Comparison of ENCODE assay signal across 9 mouse cellular contexts in genomic region chrX:164420518-164420917, GRCm38 (mm10). TPM values are rescaled to one million over a fixed set of nuclear protein-coding genes. Genes with fewer than 3 reads are reported as not detected.
DNase-seq lines count a peak whose midpoint lies in the region; ATAC-seq and TF ChIP-seq lines count a peak whose summit lies in the region.
"Had no signal": no experiment of that assay in that cellular context is flagged by ENCODE, and none has a peak within 500 bp of the region (broad histone marks: within the 10 kb centered on the region; RNA-seq: fewer than 3 reads in every experiment).

No protein-coding gene starts in this region.

- H3K9me3 ChIP-seq in lung, postnatal 0 days (ENCODE audit: low read length) = no peaks in the 10 kb centered on the region
- H3K9me3 ChIP-seq in forebrain, embryonic 12.5 days = no peaks in the 10 kb centered on the region
- no peaks in the 10 kb centered on the region for H3K9me3 ChIP-seq in limb, embryonic 13.5 days
- no peaks in the 10 kb centered on the region for H3K9me3 ChIP-seq in stomach, embryonic 14.5 days (ENCODE audit: control insufficient read depth, low read depth, low read length)

- H3K27ac ChIP-seq in lung, postnatal 0 days (ENCODE audit: low read length) = no peak overlapping the region
- H3K27ac ChIP-seq in forebrain, embryonic 12.5 days = no peak overlapping the region
- H3K27ac ChIP-seq in limb, embryonic 13.5 days = no peak overlapping the region
- no peak overlapping the region for H3K27ac ChIP-seq in stomach, embryonic 14.5 days (ENCODE audit: low read length)

- no peaks in the 10 kb centered on the region for H3K4me1 ChIP-seq in lung, postnatal 0 days (ENCODE audit: insufficient read depth, low read depth, low read length)
- peaks cover 9% of the 10 kb centered on the region for H3K4me1 ChIP-seq in forebrain, embryonic 12.5 days
- H3K4me1 ChIP-seq in limb, embryonic 13.5 days = peaks cover 6% of the 10 kb centered on the region
- H3K4me1 ChIP-seq in stomach, embryonic 14.5 days (ENCODE audit: control insufficient read depth, insufficient read depth, low read length) = no peaks in the 10 kb centered on the region

- no peaks in the 10 kb centered on the region for H3K27me3 ChIP-seq in lung, postnatal 0 days (replicated peaks; ENCODE audit: insufficient read depth, low read length)
- peaks cover 12% of the 10 kb centered on the region; the same call in 1 of the 2 replicates for H3K27me3 ChIP-seq in forebrain, embryonic 12.5 days
- peaks cover 33% of the 10 kb centered on the region for H3K27me3 ChIP-seq in limb, embryonic 13.5 days
- H3K27me3 ChIP-seq in stomach, embryonic 14.5 days (ENCODE audit: control insufficient read depth, insufficient read depth, low read length) = no peaks in the 10 kb centered on the region

- H3K4me3 ChIP-seq in lung, postnatal 0 days (ENCODE audit: low read depth, low read length) = peak overlapping the region; percentile 53
- peak overlapping the region; percentile 52 for H3K4me3 ChIP-seq in forebrain, embryonic 12.5 days (replicated peaks)
- H3K4me3 ChIP-seq in limb, embryonic 13.5 days = peak overlapping the region; percentile 56
- H3K4me3 ChIP-seq in stomach, embryonic 14.5 days (ENCODE audit: low read depth, low read length) = peak overlapping the region; percentile 47

- DNase-seq in lung, postnatal 0 days (ENCODE audit: low spot score) = no peak
- no peak for DNase-seq in lung, postnatal 4 days
- no peak for DNase-seq in T-cell, adult 2 months (ENCODE audit: low spot score)
- no peak for DNase-seq in frontal cortex, postnatal 10 days (ENCODE audit: low spot score in 2 of 2)
- DNase-seq in ovary, postnatal 10 days (ENCODE audit: low spot score) = no peak
- DNase-seq: gastrocnemius, postnatal 25 days had no signal

- peak overlapping the region; percentile 43 for H3K9ac ChIP-seq in lung, postnatal 0 days (replicated peaks; ENCODE audit: low read depth)
- H3K9ac ChIP-seq in forebrain, embryonic 12.5 days = peak overlapping the region; percentile 64; the same call in 1 of the 2 replicates
- H3K9ac ChIP-seq in limb, embryonic 13.5 days = peak overlapping the region; percentile 70
- H3K9ac ChIP-seq in stomach, embryonic 14.5 days (replicated peaks; ENCODE audit: low read depth, low read length) = peak overlapping the region; percentile 40; the same call in 1 of the 2 replicates

- H3K36me3 ChIP-seq in lung, postnatal 0 days (ENCODE audit: insufficient read depth, low read length) = no peaks in the 10 kb centered on the region
- H3K36me3 ChIP-seq in forebrain, embryonic 12.5 days (replicated peaks) = no peaks in the 10 kb centered on the region; the same call in 1 of the 2 replicates
- peaks cover 2% of the 10 kb centered on the region; the same call in 1 of the 2 replicates for H3K36me3 ChIP-seq in limb, embryonic 13.5 days
- H3K36me3 ChIP-seq in stomach, embryonic 14.5 days (ENCODE audit: control insufficient read depth, insufficient read depth, low read length) = no peaks in the 10 kb centered on the region

- ATAC-seq in lung, postnatal 0 days = no peak
- ATAC-seq in forebrain, embryonic 12.5 days (ENCODE audit: low FRiP score) = no peak
- ATAC-seq in limb, embryonic 13.5 days (ENCODE audit: low FRiP score, low read depth) = no peak
- no peak for ATAC-seq in stomach, embryonic 14.5 days (ENCODE audit: insufficient number of reproducible peaks, insufficient read depth, low FRiP score, low read depth)

- no peak for TF ChIP-seq CTCF in lung, postnatal 0 days (IDR thresholded peaks at IDR 0.05)

- WGBS in lung, postnatal 0 days = 32% methylated on average over 3 of the region's 3 CpGs
- WGBS in forebrain, embryonic 12.5 days = 50% methylated on average over 3 of the region's 3 CpGs
- 49% methylated on average over 3 of the region's 3 CpGs for WGBS in limb, embryonic 13.5 days
- WGBS in stomach, embryonic 14.5 days = 51% methylated on average over 3 of the region's 3 CpGs

- no peak for TF ChIP-seq EP300 in lung, postnatal 0 days (IDR thresholded peaks at IDR 0.05)

- H3K4me2 ChIP-seq in lung, postnatal 0 days (replicated peaks; ENCODE audit: low read depth, low read length) = peak overlapping the region; percentile 56
- peak overlapping the region; percentile 54 for H3K4me2 ChIP-seq in forebrain, embryonic 12.5 days
- peak overlapping the region; percentile 65 for H3K4me2 ChIP-seq in limb, embryonic 13.5 days (replicated peaks)
- H3K4me2 ChIP-seq in stomach, embryonic 14.5 days (replicated peaks; ENCODE audit: low read depth, low read length) = peak overlapping the region; percentile 49

RNA-seq across cellular contexts. Expression of gene Piga, which starts 0.9 kb away (rescaled TPM):
- polyA plus RNA-seq in lung, postnatal 0 days (2015; fragmentation: Nextera tagmentation; extraction: Ambion mirVana) = 6.1 and 7.0 TPM in 2 replicates
- 12.9 and 14.2 TPM in 2 replicates for polyA plus RNA-seq in forebrain, embryonic 12.5 days (2016; fragmentation: Nextera tagmentation; extraction: Ambion mirVana)
- 12.4 and 13.2 TPM in 2 replicates for polyA plus RNA-seq in limb, embryonic 13.5 days (2015; fragmentation: Nextera tagmentation; extraction: Ambion mirVana)
- 11.7 and 12.0 TPM in 2 replicates for polyA plus RNA-seq in stomach, embryonic 14.5 days (2014; fragmentation: Nextera tagmentation; extraction: Ambion mirVana)

RNA-seq across cellular contexts. Expression of gene Asb11, which starts 16.3 kb away (rescaled TPM):
- 0.70 and 1.3 TPM in 2 replicates for polyA plus RNA-seq in lung, postnatal 0 days (2015; fragmentation: Nextera tagmentation; extraction: Ambion mirVana)
- polyA plus RNA-seq in forebrain, embryonic 12.5 days (2016; fragmentation: Nextera tagmentation; extraction: Ambion mirVana) = not detected in 2 replicates
- not detected in 2 replicates for polyA plus RNA-seq in limb, embryonic 13.5 days (2015; fragmentation: Nextera tagmentation; extraction: Ambion mirVana)
- polyA plus RNA-seq in stomach, embryonic 14.5 days (2014; fragmentation: Nextera tagmentation; extraction: Ambion mirVana) = not detected in 2 replicates

RNA-seq across cellular contexts. Expression of gene Vegfd, which starts 47.3 kb away (rescaled TPM):
- 26.6 and 26.8 TPM in 2 replicates for polyA plus RNA-seq in lung, postnatal 0 days (2015; fragmentation: Nextera tagmentation; extraction: Ambion mirVana)
- 0.77 TPM in 2 replicates for polyA plus RNA-seq in forebrain, embryonic 12.5 days (2016; fragmentation: Nextera tagmentation; extraction: Ambion mirVana)
- polyA plus RNA-seq in limb, embryonic 13.5 days (2015; fragmentation: Nextera tagmentation; extraction: Ambion mirVana) = 5.3 and 7.0 TPM in 2 replicates
- 3.8 and 5.2 TPM in 2 replicates for polyA plus RNA-seq in stomach, embryonic 14.5 days (2014; fragmentation: Nextera tagmentation; extraction: Ambion mirVana)
